Mouse (Mus musculus) testis, adult 2 months (tissue): ENCODE results near the gene 1700057G04Rik.

Experiments
- CTCF ChIP-seq: fragments of 200-500 bp; IDR thresholded peaks from 2 replicates; pipeline ENCODE4 v1.5.1; 2012; ENCODE audit warnings: low read depth, mild to moderate bottlenecking, inconsistent platforms, low read length, moderate library complexity; ENCODE audit not compliant: control insufficient read depth, insufficient read depth, insufficient replicate concordance
- POLR2A ChIP-seq: fragments of 200-500 bp; IDR thresholded peaks from 2 replicates; pipeline ENCODE4 v1.6.1; 2012; ENCODE audit warnings: low read depth, mild to moderate bottlenecking, inconsistent platforms, low read length, moderate library complexity; ENCODE audit not compliant: control insufficient read depth

- TF ChIP-seq POLR2A, result no peak
- no peak for TF ChIP-seq CTCF
Observed at GRCm38 (mm10) chr9:92292922-92293321, 16.3 kb upstream of the 1700057G04Rik start.
